Mouse (Mus musculus) megakaryocyte, embryonic 14.5 days (primary cell): ENCODE results near the gene Fgfr2.

Experiments
- FLI1 ChIP-seq: IDR thresholded peaks from 2 replicates; pipeline ENCODE4 v1.6.1; 2012; ENCODE audit warnings: low read length, inconsistent platforms, mixed read lengths
- GATA1 ChIP-seq: IDR thresholded peaks from 3 replicates; pipeline ENCODE4 v1.6.1; 2012; ENCODE audit warnings: mixed read lengths, low read length, inconsistent platforms, borderline replicate concordance

GRCm38 (mm10) chr7:131917384-131917783, 1205.8 kb downstream of the Fgfr2 start:
- TF ChIP-seq GATA1 = no peak
- TF ChIP-seq FLI1 = no peak
